Mouse (Mus musculus) lung, postnatal 0 days (tissue): Measurements from ENCODE around the gene Gm44502.

Experiments
- CTCF ChIP-seq: IDR thresholded peaks from 2 replicates; pipeline ENCODE4 v1.5.1; 2016; ENCODE audit warnings: antibody characterized with exemption, mild to moderate bottlenecking
- EP300 ChIP-seq: IDR thresholded peaks from 2 replicates; pipeline ENCODE4 v1.6.1; 2016; ENCODE audit warnings: antibody characterized with exemption, mild to moderate bottlenecking, control low read depth

DNA sequence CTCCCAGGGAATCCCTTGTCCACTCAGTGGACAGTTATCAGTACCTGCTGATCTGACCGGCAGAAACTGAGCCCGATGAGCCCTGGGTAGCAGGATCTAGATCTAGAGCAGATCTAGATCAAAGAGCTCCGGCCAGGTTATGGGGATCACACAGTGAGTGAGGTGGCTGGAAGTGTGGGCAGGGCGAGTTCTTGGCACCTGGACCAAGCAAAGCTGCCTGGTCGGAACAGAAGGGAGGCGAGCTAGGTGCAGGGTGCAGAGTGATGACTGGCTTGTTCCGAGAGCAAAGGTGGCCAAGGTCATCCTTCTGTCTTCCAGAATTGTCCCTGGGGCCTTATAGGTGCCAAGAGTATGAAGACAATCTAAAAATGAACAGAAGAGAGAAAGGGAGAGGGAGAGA, 30.3 kb upstream of the Gm44502 start:
- TF ChIP-seq EP300 (no peak), CTCF (no peak)
